Mouse (Mus musculus): ENCODE data around the gene Zbtb44. TPM values are rescaled to one million over a fixed set of nuclear protein-coding genes. Genes with fewer than 3 reads are reported as not detected.

Zbtb44 gene
- total and polyA plus RNA-seq, 2 experiments from 2014 or later, result 5.4 to 30.1 TPM

DNA sequence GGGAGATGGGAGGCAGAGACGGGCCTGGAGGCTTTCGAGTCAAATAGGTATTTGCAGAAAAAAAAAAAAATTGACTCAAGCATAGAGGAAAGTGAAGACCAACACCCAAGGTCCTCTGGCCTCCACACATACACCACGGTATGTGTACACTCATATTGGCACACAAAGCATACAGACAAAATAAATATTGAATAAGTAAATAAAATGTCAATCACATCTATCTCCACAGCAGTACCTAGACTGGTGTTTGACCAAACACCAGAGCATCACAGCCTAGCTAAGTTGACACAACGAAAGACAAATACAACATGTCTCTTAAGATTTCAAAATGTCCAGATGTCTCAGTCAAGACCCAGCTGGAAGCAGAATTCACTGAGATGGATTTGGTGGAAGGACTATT lies 17.0 kb upstream of the Zbtb44 start:
- WGBS, result 83% methylated on average over 4 of the region's 4 CpGs
- TF ChIP-seq EP300 (IDR thresholded peaks at IDR 0.05; ENCODE audit: low read depth) (no peak), CTCF (IDR thresholded peaks at IDR 0.05; ENCODE audit: low read depth) (no peak)
- no peak overlapping the region for H3K27ac ChIP-seq (ENCODE audit: low read depth)
- ATAC-seq (ENCODE audit: insufficient read depth, low read depth) (no peak), DNase-seq (ENCODE audit: low spot score) (no peak)
- H3K27me3 ChIP-seq (ENCODE audit: control insufficient read depth, insufficient read depth, low read length), result no peaks in the 10 kb centered on the region
- H3K36me3 ChIP-seq (replicated peaks; ENCODE audit: control insufficient read depth, insufficient read depth, low read length), result no peaks in the 10 kb centered on the region
- H3K4me2 ChIP-seq (ENCODE audit: low read depth, low read length), result no peak overlapping the region
- no peak overlapping the region for H3K9ac ChIP-seq (replicated peaks; ENCODE audit: low read depth, low read length)
- H3K9me3 ChIP-seq (replicated peaks; ENCODE audit: control insufficient read depth, low read length), result no peaks in the 10 kb centered on the region
- no peak overlapping the region for H3K4me3 ChIP-seq (ENCODE audit: low read depth, low read length)
- H3K4me1 ChIP-seq (ENCODE audit: control insufficient read depth, insufficient read depth), result peaks cover 6% of the 10 kb centered on the region; the same call in 1 of the 2 replicates

DNA sequence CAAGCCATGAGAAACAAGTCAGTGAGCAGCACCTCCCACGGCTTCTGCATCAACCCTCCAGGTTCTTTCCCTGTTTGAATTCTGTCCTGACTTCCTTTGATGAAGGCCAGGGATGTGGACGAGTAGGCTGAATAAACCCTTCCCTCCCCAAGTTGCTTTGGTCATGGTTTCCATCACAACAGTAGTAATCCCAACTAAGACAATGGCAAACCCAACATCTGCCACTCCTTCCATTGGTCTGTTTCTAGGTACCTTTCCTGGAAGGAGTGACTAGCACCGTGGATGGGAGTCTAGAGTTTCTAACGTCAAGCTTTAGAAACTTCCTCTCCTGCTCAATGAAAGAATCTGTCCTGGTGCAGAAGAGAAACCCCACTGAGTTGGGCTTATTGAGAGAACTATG lies 12.8 kb upstream of the Zbtb44 start:
- WGBS, result 64% methylated on average over 4 of the region's 4 CpGs
- H3K27ac ChIP-seq (ENCODE audit: low read depth), result no peak overlapping the region
- no peaks in the 10 kb centered on the region for H3K36me3 ChIP-seq (replicated peaks; ENCODE audit: control insufficient read depth, insufficient read depth, low read length)
- ATAC-seq (ENCODE audit: insufficient read depth, low read depth), result no peak
- no peak overlapping the region for H3K4me3 ChIP-seq (ENCODE audit: low read depth, low read length)
- H3K9ac ChIP-seq (replicated peaks; ENCODE audit: low read depth, low read length), result no peak overlapping the region
- no peaks in the 10 kb centered on the region for H3K4me1 ChIP-seq (ENCODE audit: control insufficient read depth, insufficient read depth)
- TF ChIP-seq EP300 (IDR thresholded peaks at IDR 0.05; ENCODE audit: low read depth) (no peak), CTCF (IDR thresholded peaks at IDR 0.05; ENCODE audit: low read depth) (no peak)
- no peak overlapping the region for H3K4me2 ChIP-seq (ENCODE audit: low read depth, low read length)
- H3K27me3 ChIP-seq (ENCODE audit: control insufficient read depth, insufficient read depth, low read length), result no peaks in the 10 kb centered on the region
- no peak for DNase-seq (ENCODE audit: low spot score)
- H3K9me3 ChIP-seq (replicated peaks; ENCODE audit: control insufficient read depth, low read length), result no peaks in the 10 kb centered on the region

DNA sequence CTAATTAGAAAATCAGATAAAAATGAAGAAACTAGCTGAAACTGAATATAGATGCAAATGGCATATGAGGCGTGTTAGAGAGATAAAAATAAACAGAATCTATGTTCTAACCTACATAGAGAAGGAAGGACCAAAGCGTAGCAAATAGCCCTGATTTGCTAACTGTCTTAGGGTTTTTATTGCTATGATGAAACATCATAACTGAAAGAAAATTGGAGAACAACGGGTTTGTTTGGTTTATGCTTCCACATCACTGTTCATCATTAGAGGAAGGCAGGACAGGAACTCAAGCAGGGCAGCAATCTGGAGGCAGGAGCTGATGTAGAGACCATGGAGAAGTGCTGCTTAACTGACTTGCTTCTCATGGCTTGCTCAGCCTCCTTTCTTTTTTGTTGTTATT lies 12.3 kb upstream of the Zbtb44 start:
- no peak for ATAC-seq (ENCODE audit: insufficient read depth, low read depth)

DNA sequence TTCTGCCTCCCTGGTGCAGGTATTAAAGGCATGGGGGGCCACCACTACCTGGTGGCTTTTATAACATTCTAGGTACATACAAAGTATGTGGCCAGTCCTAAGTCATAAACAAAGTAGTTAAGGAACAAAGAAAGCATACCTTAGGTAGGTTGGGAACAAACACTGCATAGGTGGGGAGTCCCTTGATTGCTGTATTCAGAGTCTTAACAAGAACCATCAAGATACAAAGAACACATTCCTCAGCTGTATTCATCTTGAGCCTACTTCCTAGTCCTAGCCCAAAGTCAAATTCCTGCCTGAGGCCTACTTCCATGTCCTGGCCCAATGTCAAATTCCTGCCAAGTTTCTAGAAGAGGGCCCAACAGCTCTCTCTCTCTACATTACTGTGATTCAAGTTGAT lies 11.7 kb upstream of the Zbtb44 start:
- ATAC-seq (ENCODE audit: insufficient read depth, low read depth) (no peak), DNase-seq (ENCODE audit: low spot score) (no peak)
- no peak overlapping the region for H3K4me2 ChIP-seq (ENCODE audit: low read depth, low read length)
- no peaks in the 10 kb centered on the region for H3K27me3 ChIP-seq (ENCODE audit: control insufficient read depth, insufficient read depth, low read length)
- no peaks in the 10 kb centered on the region for H3K9me3 ChIP-seq (replicated peaks; ENCODE audit: control insufficient read depth, low read length)
- H3K27ac ChIP-seq (ENCODE audit: low read depth), result no peak overlapping the region
- TF ChIP-seq CTCF (IDR thresholded peaks at IDR 0.05; ENCODE audit: low read depth), result no peak
- no peak for TF ChIP-seq EP300 (IDR thresholded peaks at IDR 0.05; ENCODE audit: low read depth)
- H3K4me3 ChIP-seq (ENCODE audit: low read depth, low read length), result no peak overlapping the region
- no peak overlapping the region for H3K9ac ChIP-seq (replicated peaks; ENCODE audit: low read depth, low read length)
- H3K36me3 ChIP-seq (replicated peaks; ENCODE audit: control insufficient read depth, insufficient read depth, low read length), result no peaks in the 10 kb centered on the region
- no peaks in the 10 kb centered on the region for H3K4me1 ChIP-seq (ENCODE audit: control insufficient read depth, insufficient read depth)

More for the DNA sequence above, 12.3 kb upstream of the Zbtb44 start:
- H3K36me3 ChIP-seq (replicated peaks; ENCODE audit: control insufficient read depth, insufficient read depth, low read length), result no peaks in the 10 kb centered on the region
- no peak overlapping the region for H3K9ac ChIP-seq (replicated peaks; ENCODE audit: low read depth, low read length)
- 88% methylated on average over 3 of the region's 3 CpGs for WGBS
- no peak overlapping the region for H3K27ac ChIP-seq (ENCODE audit: low read depth)
- TF ChIP-seq EP300 (IDR thresholded peaks at IDR 0.05; ENCODE audit: low read depth) (no peak), CTCF (IDR thresholded peaks at IDR 0.05; ENCODE audit: low read depth) (no peak)
- no peak overlapping the region for H3K4me2 ChIP-seq (ENCODE audit: low read depth, low read length)
- no peaks in the 10 kb centered on the region for H3K9me3 ChIP-seq (replicated peaks; ENCODE audit: control insufficient read depth, low read length)
- no peaks in the 10 kb centered on the region for H3K27me3 ChIP-seq (ENCODE audit: control insufficient read depth, insufficient read depth, low read length)
- no peaks in the 10 kb centered on the region for H3K4me1 ChIP-seq (ENCODE audit: control insufficient read depth, insufficient read depth)
- H3K4me3 ChIP-seq (ENCODE audit: low read depth, low read length), result no peak overlapping the region
- DNase-seq (ENCODE audit: low spot score), result no peak

DNA sequence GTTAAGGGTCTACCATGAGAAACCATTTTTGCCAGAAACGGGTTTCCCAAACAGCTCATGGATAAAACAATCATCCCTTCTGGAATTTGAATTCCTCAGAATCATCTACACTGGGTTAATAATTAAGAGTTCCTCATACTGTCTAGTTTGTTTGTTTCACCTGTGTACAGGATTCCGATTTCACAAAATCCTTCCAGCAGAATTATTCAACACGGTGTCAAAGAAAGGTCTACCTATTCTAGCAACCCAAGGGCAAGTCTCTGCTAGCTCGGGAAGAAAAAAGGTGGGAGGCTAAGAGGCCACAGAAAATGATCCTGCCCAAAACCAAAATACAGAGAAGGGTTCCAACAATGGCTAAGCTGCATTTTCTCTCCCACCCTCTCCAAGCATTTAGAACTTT lies 2.2 kb upstream of the Zbtb44 start:
- Histone ChIP-seq H3K27me3 (ENCODE audit: control insufficient read depth, insufficient read depth, low read length) (no peaks in the 10 kb centered on the region), H3K9me3 (replicated peaks; ENCODE audit: control insufficient read depth, low read length) (no peaks in the 10 kb centered on the region), H3K36me3 (replicated peaks; ENCODE audit: control insufficient read depth, insufficient read depth, low read length) (no peaks in the 10 kb centered on the region), H3K4me3 (ENCODE audit: low read depth, low read length) (no peak overlapping the region), H3K4me2 (ENCODE audit: low read depth, low read length) (no peak overlapping the region), H3K4me1 (ENCODE audit: control insufficient read depth, insufficient read depth) (peaks cover 8% of the 10 kb centered on the region; the same call in 1 of the 2 replicates), H3K27ac (ENCODE audit: low read depth) (no peak overlapping the region), H3K9ac (replicated peaks; ENCODE audit: low read depth, low read length) (no peak overlapping the region)
- no peak for ATAC-seq (ENCODE audit: insufficient read depth, low read depth)
- no peak for DNase-seq (ENCODE audit: low spot score)
- TF ChIP-seq EP300 (IDR thresholded peaks at IDR 0.05; ENCODE audit: low read depth) (no peak), CTCF (IDR thresholded peaks at IDR 0.05; ENCODE audit: low read depth) (no peak)
- WGBS, result 94% methylated on average over 4 of the region's 4 CpGs

DNA sequence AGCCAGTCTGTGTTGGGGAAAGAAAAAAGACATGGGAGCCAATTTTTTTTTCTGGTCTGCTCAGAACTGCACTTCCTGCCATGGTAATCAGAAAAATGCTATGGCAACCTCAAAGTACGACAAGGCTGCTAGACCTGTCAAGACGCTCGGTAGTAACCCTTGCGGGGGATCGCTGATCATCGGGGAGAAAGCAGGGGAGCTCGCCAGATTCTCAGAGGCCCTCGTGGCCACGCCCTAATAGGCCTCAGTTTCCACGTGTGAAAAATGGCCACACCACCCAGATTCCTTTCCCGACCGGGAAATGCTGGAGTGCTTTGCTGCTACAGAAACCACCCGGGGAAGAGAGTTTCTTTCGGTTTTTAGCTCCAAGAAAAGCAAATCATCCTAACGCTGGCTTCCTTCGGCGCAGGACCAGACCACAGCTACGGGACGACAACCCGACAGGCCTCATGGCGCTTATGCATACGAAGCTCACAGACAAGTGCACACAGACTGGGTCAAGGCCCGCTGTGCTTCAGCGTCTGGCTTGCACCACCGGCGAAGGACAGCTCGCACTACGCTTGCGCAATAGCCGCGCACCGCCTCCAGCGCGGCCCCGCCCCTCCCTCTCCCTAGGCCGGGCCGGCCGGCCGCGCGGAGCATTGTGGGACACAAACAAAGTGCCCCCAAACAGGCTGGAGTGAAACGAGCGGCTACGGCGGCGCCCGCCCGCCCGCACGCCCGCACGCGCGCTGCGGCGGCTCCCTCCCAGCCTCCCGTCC lies 513 bp upstream of the Zbtb44 start:
- peak overlapping the region; percentile 86 for H3K4me3 ChIP-seq (ENCODE audit: low read depth, low read length)
- peak overlapping the region; percentile 98 for H3K27ac ChIP-seq (ENCODE audit: low read depth)
- H3K4me1 ChIP-seq (ENCODE audit: control insufficient read depth, insufficient read depth), result peaks cover 8% of the 10 kb centered on the region; the same call in 1 of the 2 replicates
- under 1% methylated on average over 44 of the region's 57 CpGs for WGBS
- peak overlapping the region; percentile 81 for H3K4me2 ChIP-seq (ENCODE audit: low read depth, low read length)
- no peaks in the 10 kb centered on the region for H3K27me3 ChIP-seq (ENCODE audit: control insufficient read depth, insufficient read depth, low read length)
- H3K9ac ChIP-seq (replicated peaks; ENCODE audit: low read depth, low read length), result peak overlapping the region; percentile 89
- TF ChIP-seq CTCF (IDR thresholded peaks at IDR 0.05; ENCODE audit: low read depth), result no peak
- no peak for TF ChIP-seq EP300 (IDR thresholded peaks at IDR 0.05; ENCODE audit: low read depth)
- no peaks in the 10 kb centered on the region for H3K9me3 ChIP-seq (replicated peaks; ENCODE audit: control insufficient read depth, low read length)
- H3K36me3 ChIP-seq (replicated peaks; ENCODE audit: control insufficient read depth, insufficient read depth, low read length), result no peaks in the 10 kb centered on the region
- DNase-seq (ENCODE audit: low spot score), result peak; percentile 96
- peak; percentile 96 for ATAC-seq (ENCODE audit: insufficient read depth, low read depth)
